Mouse (Mus musculus) liver, embryonic 12.5 days (tissue): Measurements from ENCODE around the gene Prx. TPM values are rescaled to one million over a fixed set of nuclear protein-coding genes. Genes with fewer than 3 reads are reported as not detected.

Experiments
- ATAC-seq: fragments of 200-750 bp; cut with Nextera tagmentation; 2 replicates; pipeline ENCODE4 v1.8.0; 2017; ENCODE audit warnings: moderate number of reproducible peaks, mild to moderate bottlenecking, moderate library complexity
- H3K27ac ChIP-seq: fragments of 300-500 bp; sonication (generic); 2 replicates; pipeline ENCODE4 v1.5.1; 2016; ENCODE audit warnings: mild to moderate bottlenecking
- H3K27me3 ChIP-seq: fragments of 300-500 bp; sonication (generic); replicated peaks from 2 replicates; pipeline ENCODE4 v1.6.1; 2016; ENCODE audit warnings: mild to moderate bottlenecking, moderate library complexity
- H3K36me3 ChIP-seq: fragments of 300-500 bp; sonication (generic); 2 replicates; pipeline ENCODE4 v1.6.1; 2016; ENCODE audit warnings: mild to moderate bottlenecking, moderate library complexity
- H3K4me1 ChIP-seq: fragments of 300-500 bp; sonication (generic); 2 replicates; pipeline ENCODE4 v1.6.1; 2016
- H3K4me2 ChIP-seq: fragments of 300-500 bp; sonication (generic); 2 replicates; pipeline ENCODE4 v1.6.1; 2016; ENCODE audit warnings: mild to moderate bottlenecking, moderate library complexity
- H3K4me3 ChIP-seq: fragments of 300-500 bp; sonication (generic); 2 replicates; pipeline ENCODE4 v1.5.1; 2016; ENCODE audit warnings: mild to moderate bottlenecking, moderate library complexity
- H3K9ac ChIP-seq: fragments of 300-500 bp; sonication (generic); 2 replicates; pipeline ENCODE4 v1.6.1; 2016; ENCODE audit warnings: mild to moderate bottlenecking, moderate library complexity
- H3K9me3 ChIP-seq: fragments of 300-500 bp; sonication (generic); replicated peaks from 2 replicates; pipeline ENCODE4 v1.6.1; 2016; ENCODE audit warnings: mild to moderate bottlenecking, moderate library complexity
- WGBS: fragments of 180-500 bp; shearing (Covaris S2); methylation state at CpG from one replicate; pipeline ENCODE4 v1.1.7; 2016; ENCODE audit not compliant: insufficient replicate concordance; 5-methylcytosine and 5-hydroxymethylcytosine counted together
- polyA plus RNA-seq: library from polyadenylated mRNA; unstranded; fragments of >200 nt; fragmentation: Nextera tagmentation; extraction: Ambion mirVana; gene quantifications from 2 replicates; pipeline ENCODE4 v1.2.1, GENCODE M21; 2016

The Prx gene
- polyA plus RNA-seq: 0.91 and 1.2 TPM in 2 replicates

GRCm38 (mm10) chr7:27499036-27499435, at the start of gene Prx:
Prx (plus strand) TSS chr7:27499324.
- 60% methylated on average over 3 of the region's 3 CpGs for whole genome bisulfite sequencing
- no peaks in the 10 kb centered on the region for H3K27me3 ChIP-seq
- ATAC-seq: no peak
- H3K36me3 ChIP-seq: no peaks in the 10 kb centered on the region
- H3K27ac ChIP-seq: no peak within 1 kb of the TSS
- H3K4me1 ChIP-seq: peaks cover 24% of the 10 kb centered on the region
- no peak within 1 kb of the TSS for H3K4me2 ChIP-seq
- no peaks in the 10 kb centered on the region for H3K9me3 ChIP-seq
- no peak within 1 kb of the TSS for H3K4me3 ChIP-seq
- no peak within 1 kb of the TSS for H3K9ac ChIP-seq

- Histone ChIP-seq H3K9me3 (no peaks in the 10 kb centered on the region), H3K4me1 (peaks cover 86% of the 10 kb centered on the region), H3K27ac (peak overlapping the region; percentile 84), H3K27me3 (peaks cover 10% of the 10 kb centered on the region), H3K36me3 (peaks cover 66% of the 10 kb centered on the region), H3K4me3 (peak overlapping the region; percentile 82), H3K9ac (peak overlapping the region; percentile 95), H3K4me2 (peak overlapping the region; percentile 74)
- 91% methylated on average over 2 of the region's 2 CpGs for WGBS
- no peak for ATAC-seq
Observed at GRCm38 (mm10) chr7:27451359-27451758, 47.8 kb upstream of the Prx start.

- Histone ChIP-seq H3K4me1 (peaks cover 85% of the 10 kb centered on the region), H3K9me3 (no peaks in the 10 kb centered on the region), H3K9ac (peak overlapping the region; percentile 95), H3K27me3 (peaks cover 1% of the 10 kb centered on the region), H3K4me2 (peak overlapping the region; percentile 74), H3K4me3 (peak overlapping the region; percentile 82), H3K27ac (peak overlapping the region; percentile 84), H3K36me3 (peaks cover 76% of the 10 kb centered on the region)
- WGBS: 67% methylated on average over 13 of the region's 13 CpGs
- no peak for ATAC-seq
Observed at GRCm38 (mm10) chr7:27452206-27452770, 46.8 kb upstream of the Prx start.

- H3K27ac ChIP-seq: peak overlapping the region; percentile 84
- peaks cover 98% of the 10 kb centered on the region for H3K36me3 ChIP-seq
- H3K9ac ChIP-seq: peak overlapping the region; percentile 49
- peak overlapping the region; percentile 74 for H3K4me2 ChIP-seq
- peak overlapping the region; percentile 82 for H3K4me3 ChIP-seq
- peak; percentile 46 for ATAC-seq
- H3K9me3 ChIP-seq: no peaks in the 10 kb centered on the region
- 28% methylated on average over 10 of the region's 10 CpGs for WGBS
- peaks cover 98% of the 10 kb centered on the region for H3K4me1 ChIP-seq
- H3K27me3 ChIP-seq: no peaks in the 10 kb centered on the region
Observed at GRCm38 (mm10) chr7:27454461-27455121, 44.5 kb upstream of the Prx start.

GRCm38 (mm10) chr7:27455273-27455672, 43.9 kb upstream of the Prx start:
- Histone ChIP-seq H3K36me3 (peaks cover 98% of the 10 kb centered on the region), H3K27ac (peak overlapping the region; percentile 84), H3K4me1 (peaks cover 98% of the 10 kb centered on the region)

GRCm38 (mm10) chr7:27458614-27459013, 40.5 kb upstream of the Prx start:
- 70% methylated on average over 4 of the region's 4 CpGs for WGBS
- Histone ChIP-seq H3K27me3 (no peaks in the 10 kb centered on the region), H3K27ac (peak overlapping the region; percentile 78), H3K9ac (peak overlapping the region; percentile 37; the same call in 1 of the 2 replicates), H3K4me3 (no peak overlapping the region), H3K4me1 (peaks cover 70% of the 10 kb centered on the region), H3K36me3 (peaks cover 100% of the 10 kb centered on the region), H3K9me3 (no peaks in the 10 kb centered on the region), H3K4me2 (peak overlapping the region; percentile 36)
- ATAC-seq: peak; percentile 76

More at GRCm38 (mm10) chr7:27455273-27455672, 43.9 kb upstream of the Prx start:
- Histone ChIP-seq H3K4me2 (peak overlapping the region; percentile 74), H3K27me3 (no peaks in the 10 kb centered on the region), H3K9ac (peak overlapping the region; percentile 45), H3K4me3 (peak overlapping the region; percentile 82; the same call in 1 of the 2 replicates), H3K9me3 (no peaks in the 10 kb centered on the region)
- WGBS: 71% methylated on average over 3 of the region's 3 CpGs
- ATAC-seq: no peak

GRCm38 (mm10) chr7:27459640-27460039, 39.5 kb upstream of the Prx start:
- H3K4me1 ChIP-seq: peaks cover 59% of the 10 kb centered on the region
- no peaks in the 10 kb centered on the region for H3K27me3 ChIP-seq
- H3K36me3 ChIP-seq: peaks cover 100% of the 10 kb centered on the region
- 42% methylated on average over 5 of the region's 5 CpGs for WGBS
- no peak overlapping the region for H3K4me2 ChIP-seq
- peak overlapping the region; percentile 78 for H3K27ac ChIP-seq
- H3K9me3 ChIP-seq: no peaks in the 10 kb centered on the region
- ATAC-seq: 0 out of 2 replicates have a peak, but pooled peaks have one; percentile 24
- H3K9ac ChIP-seq: no peak overlapping the region
- H3K4me3 ChIP-seq: no peak overlapping the region

- WGBS: 67% methylated on average over 6 of the region's 6 CpGs
- Histone ChIP-seq H3K27me3 (no peaks in the 10 kb centered on the region), H3K36me3 (peaks cover 100% of the 10 kb centered on the region), H3K9ac (no peak overlapping the region), H3K4me1 (peaks cover 51% of the 10 kb centered on the region), H3K27ac (0 out of 2 replicates have a peak overlapping the region, but pooled peaks have one; percentile 14), H3K4me2 (0 out of 2 replicates have a peak overlapping the region, but pooled peaks have one; percentile 1), H3K4me3 (no peak overlapping the region), H3K9me3 (no peaks in the 10 kb centered on the region)
- ATAC-seq: no peak
Observed at GRCm38 (mm10) chr7:27460477-27460876, 38.6 kb upstream of the Prx start.

GRCm38 (mm10) chr7:27467648-27468047, 31.5 kb upstream of the Prx start:
- no peaks in the 10 kb centered on the region for H3K9me3 ChIP-seq
- H3K4me1 ChIP-seq: peaks cover 21% of the 10 kb centered on the region
- no peak overlapping the region for H3K9ac ChIP-seq
- H3K4me3 ChIP-seq: no peak overlapping the region
- WGBS: 76% methylated on average over 4 of the region's 4 CpGs
- ATAC-seq: no peak
- H3K27me3 ChIP-seq: no peaks in the 10 kb centered on the region
- no peak overlapping the region for H3K4me2 ChIP-seq
- H3K36me3 ChIP-seq: peaks cover 53% of the 10 kb centered on the region
- peak overlapping the region; percentile 27; the same call in 1 of the 2 replicates for H3K27ac ChIP-seq

- peak overlapping the region; percentile 88 for H3K27ac ChIP-seq
- H3K36me3 ChIP-seq: peaks cover 24% of the 10 kb centered on the region
- H3K4me1 ChIP-seq: peaks cover 38% of the 10 kb centered on the region
- H3K4me3 ChIP-seq: no peak overlapping the region
- no peak overlapping the region for H3K9ac ChIP-seq
- ATAC-seq: no peak
- H3K4me2 ChIP-seq: peak overlapping the region; percentile 76
- H3K27me3 ChIP-seq: no peaks in the 10 kb centered on the region
- no peaks in the 10 kb centered on the region for H3K9me3 ChIP-seq
- whole genome bisulfite sequencing: 86% methylated on average over 11 of the region's 11 CpGs
Observed at GRCm38 (mm10) chr7:27471390-27472120, 27.6 kb upstream of the Prx start.

- peaks cover 24% of the 10 kb centered on the region for H3K36me3 ChIP-seq
- H3K4me2 ChIP-seq: peak overlapping the region; percentile 76
- 8% methylated on average over 7 of the region's 7 CpGs for WGBS
- ATAC-seq: no peak
- H3K4me1 ChIP-seq: peaks cover 44% of the 10 kb centered on the region
- H3K9me3 ChIP-seq: no peaks in the 10 kb centered on the region
- H3K27ac ChIP-seq: peak overlapping the region; percentile 88
- peak overlapping the region; percentile 92 for H3K9ac ChIP-seq
- H3K4me3 ChIP-seq: peak overlapping the region; percentile 86
- no peaks in the 10 kb centered on the region for H3K27me3 ChIP-seq
Observed at GRCm38 (mm10) chr7:27472596-27472995, 26.5 kb upstream of the Prx start.
